Mouse (Mus musculus): Measurements from ENCODE around the gene Lyar. TPM values are rescaled to one million over a fixed set of nuclear protein-coding genes. Genes with fewer than 3 reads are reported as not detected.
A peak's percentile ranks its signal among the peaks of the same experiment; 100 is the strongest.

The Lyar gene
- polyA plus RNA-seq, 1 experiment from 2014 or later, result 84.8 TPM

GRCm38 (mm10) chr5:38258034-38258772, 37.9 kb downstream of the Lyar start:
- H3K4me3 ChIP-seq, result no peak overlapping the region
- H3K4me2 ChIP-seq (replicated peaks), result no peak overlapping the region
- 67% methylated on average over 8 of the region's 8 CpGs for WGBS
- H3K9ac ChIP-seq, result no peak overlapping the region
- H3K9me3 ChIP-seq (replicated peaks), result no peaks in the 10 kb centered on the region
- peaks cover 9% of the 10 kb centered on the region for H3K36me3 ChIP-seq
- H3K4me1 ChIP-seq, result peaks cover 5% of the 10 kb centered on the region
- H3K27me3 ChIP-seq, result no peaks in the 10 kb centered on the region
- no peak overlapping the region for H3K27ac ChIP-seq
- no peak for ATAC-seq (ENCODE audit: low FRiP score)

GRCm38 (mm10) chr5:38258773-38259146, 38.5 kb downstream of the Lyar start:
- H3K4me1 ChIP-seq, result peaks cover 5% of the 10 kb centered on the region
- H3K9me3 ChIP-seq (replicated peaks), result no peaks in the 10 kb centered on the region
- H3K4me3 ChIP-seq, result no peak overlapping the region
- 78% methylated on average over 5 of the region's 5 CpGs for WGBS
- H3K9ac ChIP-seq, result no peak overlapping the region
- no peak for ATAC-seq (ENCODE audit: low FRiP score)
- peaks cover 15% of the 10 kb centered on the region for H3K36me3 ChIP-seq
- H3K27me3 ChIP-seq, result no peaks in the 10 kb centered on the region
- no peak overlapping the region for H3K4me2 ChIP-seq (replicated peaks)
- no peak overlapping the region for H3K27ac ChIP-seq

GRCm38 (mm10) chr5:38259455-38260106, 39.3 kb downstream of the Lyar start:
- peak overlapping the region; percentile 86 for H3K27ac ChIP-seq
- no peaks in the 10 kb centered on the region for H3K9me3 ChIP-seq (replicated peaks)
- peak; percentile 30; the same call in 1 of the 2 replicates for ATAC-seq (ENCODE audit: low FRiP score)
- peak overlapping the region; percentile 82 for H3K9ac ChIP-seq
- peaks cover 5% of the 10 kb centered on the region for H3K4me1 ChIP-seq
- H3K27me3 ChIP-seq, result no peaks in the 10 kb centered on the region
- H3K36me3 ChIP-seq, result peaks cover 23% of the 10 kb centered on the region
- H3K4me2 ChIP-seq (replicated peaks), result peak overlapping the region; percentile 85
- H3K4me3 ChIP-seq, result peak overlapping the region; percentile 84
- WGBS, result 47% methylated on average over 9 of the region's 9 CpGs

DNA sequence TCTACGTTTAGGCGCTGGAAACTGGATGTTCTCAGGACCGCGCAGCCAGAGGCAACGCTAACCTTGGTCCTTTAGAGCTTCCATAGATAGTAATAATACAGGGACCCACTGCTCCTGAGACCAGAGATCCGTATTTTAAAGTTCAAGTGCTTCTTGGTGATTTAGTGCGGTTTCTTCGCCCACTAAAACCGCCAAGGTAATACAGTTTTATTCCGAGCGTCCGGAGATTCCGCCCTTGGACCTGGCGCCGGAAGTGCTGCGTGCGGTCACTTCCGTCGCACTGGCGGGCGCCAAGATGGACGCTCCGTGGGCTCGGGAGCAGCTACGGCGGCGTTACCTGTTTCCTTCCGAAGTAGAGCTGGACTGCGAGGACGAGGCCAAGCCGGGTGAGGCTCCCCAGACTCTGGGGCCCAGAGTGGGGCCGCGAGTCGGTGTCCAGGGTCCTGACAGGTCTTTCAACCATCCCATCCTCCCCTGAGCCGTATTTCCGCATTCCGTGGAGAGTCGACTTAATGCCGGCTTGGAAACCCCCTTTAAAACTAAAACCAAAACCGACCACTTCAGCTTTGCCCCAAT, 39.9 kb downstream of the Lyar start, which contains the start of gene Tmem128:
Gene Tmem128 (plus strand): TSS at position 79 of the 576 bp plus-strand sequence.
- under 1% methylated on average over 40 of the region's 40 CpGs for WGBS
- ATAC-seq (ENCODE audit: low FRiP score), result peak; percentile 75
- H3K9ac ChIP-seq, result peak within 1 kb of the TSS; percentile 82
- no peaks in the 10 kb centered on the region for H3K9me3 ChIP-seq (replicated peaks)
- peaks cover 29% of the 10 kb centered on the region for H3K36me3 ChIP-seq
- peak within 1 kb of the TSS; percentile 84 for H3K4me3 ChIP-seq
- H3K27ac ChIP-seq, result peak within 1 kb of the TSS; percentile 86
- no peaks in the 10 kb centered on the region for H3K27me3 ChIP-seq
- H3K4me1 ChIP-seq, result peaks cover 5% of the 10 kb centered on the region
- H3K4me2 ChIP-seq (replicated peaks), result peak within 1 kb of the TSS; percentile 85

DNA sequence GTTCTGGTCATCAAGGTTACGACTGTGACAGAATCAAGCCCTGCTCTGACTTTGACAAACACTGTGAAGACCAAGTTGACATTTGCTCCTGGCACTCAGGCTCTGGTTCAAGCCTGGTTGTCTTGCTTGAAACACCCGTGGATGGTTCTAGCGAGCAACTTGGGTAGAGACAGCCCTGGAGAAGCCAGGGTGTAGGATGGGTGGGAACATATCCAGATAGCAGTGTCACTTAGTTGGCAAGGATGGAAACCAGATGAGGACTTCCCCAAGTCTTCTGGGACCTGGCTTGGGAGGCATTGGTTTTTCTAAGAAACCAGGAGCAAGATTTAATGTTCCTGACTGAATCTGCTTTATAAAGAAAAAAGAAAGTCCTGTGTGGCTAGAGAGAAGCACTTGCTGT, 50.7 kb downstream of the Lyar start:
- 95% methylated on average over 3 of the region's 3 CpGs for WGBS
- ATAC-seq (ENCODE audit: low FRiP score), result no peak
- Histone ChIP-seq H3K4me1 (no peaks in the 10 kb centered on the region), H3K9ac (no peak overlapping the region), H3K9me3 (replicated peaks) (no peaks in the 10 kb centered on the region), H3K4me3 (no peak overlapping the region), H3K4me2 (replicated peaks) (no peak overlapping the region), H3K27ac (no peak overlapping the region), H3K36me3 (peaks cover 46% of the 10 kb centered on the region), H3K27me3 (peaks cover 25% of the 10 kb centered on the region)

GRCm38 (mm10) chr5:38273831-38274230, 53.6 kb downstream of the Lyar start:
- H3K27me3 ChIP-seq, result peaks cover 52% of the 10 kb centered on the region
- 87% methylated on average over 4 of the region's 4 CpGs for WGBS
- no peak overlapping the region for H3K9ac ChIP-seq
- no peak overlapping the region for H3K27ac ChIP-seq
- H3K4me3 ChIP-seq, result no peak overlapping the region
- ATAC-seq (ENCODE audit: low FRiP score), result no peak
- peaks cover 21% of the 10 kb centered on the region for H3K36me3 ChIP-seq
- H3K4me2 ChIP-seq (replicated peaks), result no peak overlapping the region
- H3K9me3 ChIP-seq (replicated peaks), result no peaks in the 10 kb centered on the region
- peaks cover 17% of the 10 kb centered on the region for H3K4me1 ChIP-seq

GRCm38 (mm10) chr5:38275771-38276170, 55.5 kb downstream of the Lyar start, which contains the start of gene Otop1:
Otop1 (plus strand) TSS chr5:38275972.
- no peak for ATAC-seq (ENCODE audit: low FRiP score)
- 2% methylated on average over 4 of the region's 4 CpGs for WGBS
- peaks cover 17% of the 10 kb centered on the region for H3K4me1 ChIP-seq
- no peak within 1 kb of the TSS for H3K9ac ChIP-seq
- H3K9me3 ChIP-seq (replicated peaks), result no peaks in the 10 kb centered on the region
- peak within 1 kb of the TSS; percentile 55 for H3K4me2 ChIP-seq (replicated peaks)
- H3K4me3 ChIP-seq, result peak within 1 kb of the TSS; percentile 37
- peaks cover 70% of the 10 kb centered on the region for H3K27me3 ChIP-seq
- no peak within 1 kb of the TSS for H3K27ac ChIP-seq
- H3K36me3 ChIP-seq, result peaks cover 10% of the 10 kb centered on the region

DNA sequence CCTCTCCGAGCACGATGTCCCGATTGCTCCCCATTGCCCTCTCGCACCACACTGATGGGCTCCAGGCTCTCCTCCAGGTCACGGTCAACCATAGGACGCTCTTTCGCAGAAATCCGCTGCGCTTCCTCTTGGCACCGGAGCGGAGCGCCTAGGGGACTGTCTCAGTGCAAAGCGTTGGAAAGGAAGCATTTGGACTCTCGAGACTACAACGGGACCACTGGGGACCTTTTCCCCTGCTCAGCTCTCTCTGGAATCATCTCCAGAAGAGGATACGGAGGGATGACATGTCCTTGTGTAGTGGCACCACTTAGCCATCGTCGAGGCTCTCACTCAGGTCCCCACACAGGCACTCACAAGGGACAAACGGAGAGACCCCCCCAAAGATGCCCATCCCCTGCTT, 56.2 kb downstream of the Lyar start:
- Histone ChIP-seq H3K4me3 (peak overlapping the region; percentile 37), H3K9me3 (replicated peaks) (no peaks in the 10 kb centered on the region), H3K4me1 (peaks cover 17% of the 10 kb centered on the region), H3K27me3 (peaks cover 70% of the 10 kb centered on the region), H3K27ac (no peak overlapping the region), H3K36me3 (peaks cover 4% of the 10 kb centered on the region), H3K4me2 (replicated peaks) (peak overlapping the region; percentile 40), H3K9ac (no peak overlapping the region)
- ATAC-seq (ENCODE audit: low FRiP score), result no peak
- WGBS, result under 1% methylated on average over 19 of the region's 19 CpGs

GRCm38 (mm10) chr5:38277098-38277866, 57.0 kb downstream of the Lyar start:
- H3K4me1 ChIP-seq, result peaks cover 17% of the 10 kb centered on the region
- no peaks in the 10 kb centered on the region for H3K9me3 ChIP-seq (replicated peaks)
- H3K4me3 ChIP-seq, result peak overlapping the region; percentile 37
- 1% methylated on average over 64 of the region's 65 CpGs for WGBS
- peak overlapping the region; percentile 35 for H3K9ac ChIP-seq
- peak overlapping the region; percentile 55 for H3K4me2 ChIP-seq (replicated peaks)
- no peaks in the 10 kb centered on the region for H3K36me3 ChIP-seq
- peak; percentile 39 for ATAC-seq (ENCODE audit: low FRiP score)
- no peak overlapping the region for H3K27ac ChIP-seq
- peaks cover 70% of the 10 kb centered on the region for H3K27me3 ChIP-seq

DNA sequence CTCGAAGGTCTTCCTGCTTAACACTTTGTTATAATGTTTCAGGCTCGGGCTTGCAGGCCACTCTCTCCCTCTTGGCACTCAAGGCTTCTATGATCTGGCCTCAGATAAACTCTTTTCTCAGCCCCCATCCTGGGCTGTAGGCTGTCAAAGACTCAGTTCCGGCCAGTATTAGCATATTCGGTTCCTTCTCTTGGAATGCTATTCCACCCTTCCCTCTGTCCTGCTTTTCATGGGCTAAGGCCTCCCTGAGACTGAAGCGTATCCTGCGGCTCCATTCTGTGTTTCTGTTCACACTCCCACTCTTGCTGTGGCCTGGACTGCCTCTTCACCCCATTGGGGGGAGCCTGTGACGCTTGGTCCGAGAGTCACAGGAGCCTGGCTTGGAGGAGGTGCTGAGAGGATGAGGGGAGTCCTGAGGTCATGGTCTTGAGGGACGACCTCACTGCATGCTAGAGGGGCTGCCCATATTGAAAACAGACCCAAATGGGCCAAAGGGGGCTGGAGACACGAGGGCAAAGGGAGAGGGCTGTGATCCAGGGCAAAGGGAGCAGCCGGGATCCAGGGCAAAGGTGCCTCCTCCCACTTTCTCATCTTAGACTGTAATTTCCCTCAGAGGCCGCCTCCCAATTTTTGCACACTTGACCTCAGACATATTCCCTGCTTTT, 57.8 kb downstream of the Lyar start:
- 17% methylated on average over 12 of the region's 12 CpGs for WGBS
- Histone ChIP-seq H3K27me3 (peaks cover 70% of the 10 kb centered on the region), H3K9me3 (replicated peaks) (no peaks in the 10 kb centered on the region), H3K9ac (no peak overlapping the region), H3K4me3 (peak overlapping the region; percentile 37; the same call in 1 of the 2 replicates), H3K27ac (no peak overlapping the region), H3K36me3 (no peaks in the 10 kb centered on the region), H3K4me2 (replicated peaks) (peak overlapping the region; percentile 55; the same call in 1 of the 2 replicates), H3K4me1 (peaks cover 17% of the 10 kb centered on the region)
- no peak for ATAC-seq (ENCODE audit: low FRiP score)

- Histone ChIP-seq H3K9ac (no peak overlapping the region), H3K27me3 (peaks cover 54% of the 10 kb centered on the region), H3K4me1 (peaks cover 17% of the 10 kb centered on the region)
Observed at GRCm38 (mm10) chr5:38280075-38280474, 59.8 kb downstream of the Lyar start.

More at GRCm38 (mm10) chr5:38280075-38280474, 59.8 kb downstream of the Lyar start:
- H3K4me3 ChIP-seq, result no peak overlapping the region
- H3K36me3 ChIP-seq, result no peaks in the 10 kb centered on the region
- ATAC-seq (ENCODE audit: low FRiP score), result no peak
- H3K27ac ChIP-seq, result no peak overlapping the region
- no peaks in the 10 kb centered on the region for H3K9me3 ChIP-seq (replicated peaks)
- no peak overlapping the region for H3K4me2 ChIP-seq (replicated peaks)
- WGBS, result 60% methylated on average over 1 of the region's 1 CpGs
